ENCODE assay signal across 25 mouse cellular contexts in genomic region chr12:118184731-118185130, GRCm38 (mm10). TPM values are rescaled to one million over a fixed set of nuclear protein-coding genes. Genes with fewer than 3 reads are reported as not detected.
DNase-seq lines count a peak whose midpoint lies in the region; ATAC-seq and TF ChIP-seq lines count a peak whose summit lies in the region.
"Had no signal": no experiment of that assay in that cellular context is flagged by ENCODE, and none has a peak within 500 bp of the region (broad histone marks: within the 10 kb centered on the region; RNA-seq: fewer than 3 reads in every experiment).

No protein-coding gene starts in this region.

- H3K4me1 ChIP-seq in lung, embryonic 16.5 days (replicated peaks; ENCODE audit: control insufficient read depth, insufficient read depth, low read length): peaks cover 10% of the 10 kb centered on the region
- peaks cover 2% of the 10 kb centered on the region; the same call in 1 of the 2 replicates for H3K4me1 ChIP-seq in lung, adult 2 months (ENCODE audit: control insufficient read depth, insufficient read depth, low read length)
- peaks cover 3% of the 10 kb centered on the region; the same call in 1 of the 2 replicates for H3K4me1 ChIP-seq in forebrain, embryonic 15.5 days

- no peak overlapping the region for H3K4me2 ChIP-seq in lung, embryonic 16.5 days (ENCODE audit: low read depth, low read length)
- H3K4me2 ChIP-seq in forebrain, embryonic 15.5 days (replicated peaks): no peak overlapping the region
- H3K4me2 ChIP-seq: embryonic facial prominence, embryonic 12.5 days; forebrain, embryonic 13.5 days had no signal

- H3K36me3 ChIP-seq in lung, embryonic 16.5 days (ENCODE audit: control insufficient read depth, insufficient read depth, low read length): no peaks in the 10 kb centered on the region
- no peaks in the 10 kb centered on the region for H3K36me3 ChIP-seq in forebrain, embryonic 15.5 days
- H3K36me3 ChIP-seq: embryonic facial prominence, embryonic 10.5 days; embryonic facial prominence, embryonic 12.5 days; G1E had no signal

- TF ChIP-seq POLR2A in lung, adult 2 months (IDR thresholded peaks at IDR 0.05; ENCODE audit: borderline replicate concordance, extremely low read depth, low read depth, low read length): no peak

- ATAC-seq in lung, embryonic 16.5 days (ENCODE audit: low read depth): peak; percentile 19; the same call in 1 of the 2 replicates
- ATAC-seq in common myeloid progenitor, adult 5-6 weeks (replicated peaks; ENCODE audit: low read depth, poor library complexity, severe bottlenecking): peak; percentile 69
- ATAC-seq in forebrain, embryonic 15.5 days (replicated peaks): no peak
- ATAC-seq: CD4-positive, CD25-positive, alpha-beta regulatory T cell, adult 4 months; forebrain, embryonic 13.5 days; forebrain, embryonic 16.5 days had no signal

- TF ChIP-seq CTCF in lung, adult 2 months (IDR thresholded peaks at IDR 0.05; ENCODE audit: insufficient read depth, low read length): no peak

- DNase-seq in lung, postnatal 10 days: no peak
- DNase-seq in lung, postnatal 25 days (ENCODE audit: low spot score): peak; percentile 16
- DNase-seq in lung, adult 2 months: no peak
- DNase-seq in 416B (ENCODE audit: low read depth): peak; percentile 38
- DNase-seq in Muller cell, postnatal 12 days (ENCODE audit: inconsistent ontology term): no peak
- DNase-seq: adrenal gland, adult 2 months; adrenal gland, postnatal 10 days; adrenal gland, postnatal 25 days; B cell, adult 2 months; cerebellum, adult 11 months; cerebellum, adult 18-20 months; cerebellum, adult 8-10 months; cerebellum, adult 9-11 months; cerebellum, postnatal 14 days; cerebellum, postnatal 36 days had no signal

- no peak overlapping the region for H3K4me3 ChIP-seq in lung, embryonic 16.5 days (ENCODE audit: low read length)
- no peak overlapping the region for H3K4me3 ChIP-seq in lung, adult 2 months (replicated peaks; ENCODE audit: extremely low read depth, low read depth, low read length)
- H3K4me3 ChIP-seq in forebrain, embryonic 15.5 days: no peak overlapping the region
- H3K4me3 ChIP-seq: embryonic facial prominence, embryonic 10.5 days; embryonic facial prominence, embryonic 12.5 days; forebrain, embryonic 13.5 days had no signal

- H3K27ac ChIP-seq in lung, embryonic 16.5 days (ENCODE audit: low read length): no peak overlapping the region
- H3K27ac ChIP-seq in forebrain, embryonic 15.5 days (replicated peaks): no peak overlapping the region
- H3K27ac ChIP-seq: embryonic facial prominence, embryonic 10.5 days; embryonic facial prominence, embryonic 12.5 days; forebrain, embryonic 13.5 days had no signal

- H3K9me3 ChIP-seq in lung, embryonic 16.5 days (ENCODE audit: control insufficient read depth, low read length): no peaks in the 10 kb centered on the region
- no peaks in the 10 kb centered on the region for H3K9me3 ChIP-seq in forebrain, embryonic 15.5 days
- H3K9me3 ChIP-seq: embryonic facial prominence, embryonic 10.5 days; embryonic facial prominence, embryonic 12.5 days; forebrain, embryonic 13.5 days had no signal

- 50% methylated on average over 1 of the region's 1 CpGs for WGBS in lung, embryonic 16.5 days
- WGBS in lung, adult 2 months: 79% methylated on average over 1 of the region's 1 CpGs
- WGBS in forebrain, embryonic 15.5 days: 56% methylated on average over 1 of the region's 1 CpGs

- H3K9ac ChIP-seq in lung, embryonic 16.5 days (ENCODE audit: low read length): no peak overlapping the region
- no peak overlapping the region for H3K9ac ChIP-seq in forebrain, embryonic 15.5 days (replicated peaks)
- H3K9ac ChIP-seq: embryonic facial prominence, embryonic 12.5 days; forebrain, embryonic 13.5 days had no signal

- H3K27me3 ChIP-seq in lung, embryonic 16.5 days (ENCODE audit: control insufficient read depth, insufficient read depth, low read depth, low read length): peaks cover 9% of the 10 kb centered on the region; the same call in 1 of the 2 replicates
- H3K27me3 ChIP-seq in forebrain, embryonic 15.5 days: no peaks in the 10 kb centered on the region
- H3K27me3 ChIP-seq: CH12.LX; embryonic facial prominence, embryonic 12.5 days had no signal

RNA-seq across cellular contexts. Expression of gene Dnah11, which starts 14.1 kb away (rescaled TPM):
- polyA plus RNA-seq in lung, embryonic 16.5 days (2015; fragmentation: Nextera tagmentation; extraction: Ambion mirVana): 0.77 and 1.1 TPM in 2 replicates
- polyA plus RNA-seq in lung, adult 2 months (2012; rRNA removed): 1.6 and 2.0 TPM in 2 replicates
- total RNA-seq in common myeloid progenitor, adult 5-6 weeks (2017): 0.29 and 0.32 TPM in 2 replicates
- polyA plus RNA-seq in forebrain, embryonic 15.5 days (2015; fragmentation: Nextera tagmentation; extraction: Ambion mirVana): 0.22 and 0.46 TPM in 2 replicates
- polyA plus RNA-seq: adrenal gland, adult 2 months; G1E had no signal

Comparison
In these comparisons a context has a peak if more than half of its experiments do, and no peak if none do; other contexts are left out.
1. DNase-seq: peak in lung, postnatal 25 days (single experiment) and 416B (single experiment); none in lung, postnatal 10 days (single experiment), lung, adult 2 months (single experiment) and Muller cell, postnatal 12 days (single experiment).